Mouse (Mus musculus) cerebellum, adult 2 months (tissue): Measurements from ENCODE around the gene Cass4. TPM values are rescaled to one million over a fixed set of nuclear protein-coding genes. Genes with fewer than 3 reads are reported as not detected.
A peak's percentile ranks its signal among the peaks of the same experiment; 100 is the strongest.

Experiments used
- DNase-seq, 2 experiments: peaks; one replicate each; pipeline ENCODE4 v3.0.0; 2021
- H3K27ac ChIP-seq: fragments of 200-500 bp; 2 replicates; pipeline ENCODE4 v1.5.1; 2012; ENCODE audit warnings: low read length, control low read depth, inconsistent platforms; ENCODE audit not compliant: insufficient read depth
- H3K27me3 ChIP-seq: fragments of 200-500 bp; 2 replicates; pipeline ENCODE4 v1.6.1; 2012; ENCODE audit warnings: inconsistent platforms, mild to moderate bottlenecking, low read length, moderate library complexity; ENCODE audit not compliant: control insufficient read depth, insufficient read depth
- H3K4me1 ChIP-seq: fragments of 200-500 bp; 2 replicates; pipeline ENCODE4 v1.6.1; 2011; ENCODE audit warnings: low read length; ENCODE audit not compliant: control insufficient read depth, insufficient read depth
- H3K4me3 ChIP-seq: fragments of 200-500 bp; replicated peaks from 2 replicates; pipeline ENCODE3; 2011; ENCODE audit warnings: mild to moderate bottlenecking, low read depth, low read length, control low read depth; ENCODE audit not compliant: insufficient read depth
- CTCF ChIP-seq: fragments of 200-500 bp; IDR thresholded peaks from 2 replicates; pipeline ENCODE4 v1.5.1; 2011; ENCODE audit warnings: low read depth, mild to moderate bottlenecking, control low read depth, low read length, moderate library complexity, borderline replicate concordance; ENCODE audit not compliant: insufficient read depth
- POLR2A ChIP-seq: fragments of 200-500 bp; IDR thresholded peaks from 2 replicates; pipeline ENCODE4 v1.6.1; 2011; ENCODE audit warnings: low read length, control low read depth, borderline replicate concordance; ENCODE audit not compliant: insufficient read depth
- WGBS: fragments of 180-500 bp; shearing (Covaris S2); methylation state at CpG from one replicate; pipeline ENCODE4 v1.1.7; 2018; 5-methylcytosine and 5-hydroxymethylcytosine counted together
- polyA plus RNA-seq: library from polyadenylated mRNA; depleted of rRNA; stranded (reverse); fragments of >200 nt; gene quantifications from 2 replicates; pipeline ENCODE4 v1.2.3, GENCODE M21; 2012; rRNA removed

Gene Cass4
- 0.11 and 0.14 TPM in 2 replicates for polyA plus RNA-seq

- Histone ChIP-seq H3K4me1 (no peaks in the 10 kb centered on the region), H3K27me3 (no peaks in the 10 kb centered on the region), H3K4me3 (no peak within 1 kb of the TSS), H3K27ac (no peak within 1 kb of the TSS)
- TF ChIP-seq CTCF = no peak
- no peak for TF ChIP-seq POLR2A
- 23% methylated on average over 13 of the region's 13 CpGs for WGBS
- no peak for DNase-seq
Measured at GRCm38 (mm10) chr2:172393391-172394051, at the start of gene Cass4. TSS of gene Cass4 (plus strand) at chr2:172393794.

- no peak overlapping the region for H3K4me3 ChIP-seq
- TF ChIP-seq CTCF = no peak
- TF ChIP-seq POLR2A = no peak
- H3K27me3 ChIP-seq = no peaks in the 10 kb centered on the region
- no peak overlapping the region for H3K27ac ChIP-seq
- no peaks in the 10 kb centered on the region for H3K4me1 ChIP-seq
- DNase-seq = peak in 1 of 2 experiments; percentile 9
- WGBS = 38% methylated on average over 5 of the region's 5 CpGs
Measured at GRCm38 (mm10) chr2:172344669-172345068, 48.9 kb upstream of the Cass4 start.

GRCm38 (mm10) chr2:172345258-172345738 lies 48.3 kb upstream of the Cass4 start, which contains the start of gene Fam210b:
TSS of gene Fam210b (plus strand) at chr2:172345565.
- Histone ChIP-seq H3K4me1 (no peaks in the 10 kb centered on the region), H3K4me3 (peak within 1 kb of the TSS; percentile 66), H3K27me3 (no peaks in the 10 kb centered on the region), H3K27ac (no peak within 1 kb of the TSS)
- peak; percentile 92 to 95 for DNase-seq
- no peak for TF ChIP-seq CTCF
- TF ChIP-seq POLR2A = peak; percentile 40; the same call in 1 of the 2 replicates
- under 1% methylated on average over 35 of the region's 35 CpGs for WGBS

GRCm38 (mm10) chr2:172346034-172346929 lies 47.3 kb upstream of the Cass4 start:
- peak; percentile 57 to 59 for DNase-seq
- 12% methylated on average over 31 of the region's 31 CpGs for WGBS
- Histone ChIP-seq H3K27ac (no peak overlapping the region), H3K4me3 (peak overlapping the region; percentile 66), H3K27me3 (no peaks in the 10 kb centered on the region), H3K4me1 (no peaks in the 10 kb centered on the region)
- no peak for TF ChIP-seq CTCF
- TF ChIP-seq POLR2A = no peak

- no peaks in the 10 kb centered on the region for H3K4me1 ChIP-seq
- no peak overlapping the region for H3K4me3 ChIP-seq
- no peak overlapping the region for H3K27ac ChIP-seq
- TF ChIP-seq POLR2A (no peak), CTCF (no peak)
- no peaks in the 10 kb centered on the region for H3K27me3 ChIP-seq
- whole genome bisulfite sequencing = 67% methylated on average over 8 of the region's 8 CpGs
- no peak for DNase-seq
Measured at GRCm38 (mm10) chr2:172346933-172347611, 46.5 kb upstream of the Cass4 start.

- Histone ChIP-seq H3K4me1 (no peaks in the 10 kb centered on the region), H3K4me3 (no peak overlapping the region), H3K27me3 (no peaks in the 10 kb centered on the region), H3K27ac (no peak overlapping the region)
- no peak for DNase-seq
- TF ChIP-seq CTCF (no peak), POLR2A (no peak)
- WGBS = 41% methylated on average over 3 of the region's 3 CpGs
Measured at GRCm38 (mm10) chr2:172348297-172348950, 45.2 kb upstream of the Cass4 start.

- WGBS = 62% methylated on average over 14 of the region's 14 CpGs
- TF ChIP-seq CTCF (no peak), POLR2A (no peak)
Measured at GRCm38 (mm10) chr2:172349776-172350175, 43.8 kb upstream of the Cass4 start.

More at GRCm38 (mm10) chr2:172349776-172350175, 43.8 kb upstream of the Cass4 start:
- no peak for DNase-seq
- no peak overlapping the region for H3K27ac ChIP-seq
- H3K27me3 ChIP-seq = no peaks in the 10 kb centered on the region
- H3K4me1 ChIP-seq = no peaks in the 10 kb centered on the region
- no peak overlapping the region for H3K4me3 ChIP-seq
